Mouse (Mus musculus) kidney, adult 2 months (tissue): ENCODE measurements at regions not wholly inside any gene's neighbourhood (a gene's known extent, or its start where the extent isn't known, plus 50 kb on each side); places are given as distances from the start of the nearest gene placed in this dataset.

Experiments used
- CTCF ChIP-seq: fragments of 200-500 bp; conservative IDR thresholded peaks from 2 replicates; pipeline ENCODE4 v1.5.1; 2011; ENCODE audit warnings: low read depth, mild to moderate bottlenecking, control low read depth, low read length, moderate library complexity, mixed read lengths; ENCODE audit not compliant: insufficient read depth, insufficient read length
- POLR2A ChIP-seq: fragments of 200-500 bp; IDR thresholded peaks from one replicate; pipeline ENCODE4 v1.6.1; 2011; ENCODE audit warnings: low read depth, low read length, control low read depth

GRCm38 (mm10) chr4:33554606-33555005 is 244.5 kb downstream of the Rngtt start:
- no peak for TF ChIP-seq CTCF
- TF ChIP-seq POLR2A = no peak
